Comparison of ENCODE assay signal across 10 mouse cellular contexts in genomic region chr5:150262717-150263103, GRCm38 (mm10).
DNase-seq lines count a peak whose midpoint lies in the region; ATAC-seq and TF ChIP-seq lines count a peak whose summit lies in the region.
"Had no signal": no experiment of that assay in that cellular context is flagged by ENCODE, and none has a peak within 500 bp of the region (broad histone marks: within the 10 kb centered on the region; RNA-seq: fewer than 3 reads in every experiment).

No protein-coding gene starts in this region.

- peaks cover 57% of the 10 kb centered on the region for H3K4me1 ChIP-seq in limb, embryonic 13.5 days
- H3K4me1 ChIP-seq in small intestine, adult 2 months (ENCODE audit: control insufficient read depth, insufficient read depth, insufficient read length, low read length): peaks cover 12% of the 10 kb centered on the region

- H3K4me3 ChIP-seq in layer of hippocampus, adult 2 months: peak overlapping the region; percentile 63
- H3K4me3 ChIP-seq in limb, embryonic 13.5 days: no peak overlapping the region
- H3K4me3 ChIP-seq in small intestine, adult 2 months (ENCODE audit: low read depth, low read length): no peak overlapping the region
- H3K4me3 ChIP-seq: myocyte had no signal

- no peaks in the 10 kb centered on the region for H3K36me3 ChIP-seq in limb, embryonic 13.5 days
- no peaks in the 10 kb centered on the region for H3K36me3 ChIP-seq in small intestine, adult 2 months (ENCODE audit: control insufficient read depth, insufficient read depth, low read length)

- H3K9ac ChIP-seq in limb, embryonic 13.5 days: no peak overlapping the region

- H3K9me3 ChIP-seq in limb, embryonic 13.5 days: no peaks in the 10 kb centered on the region

- TF ChIP-seq POLR2A in small intestine, adult 2 months (IDR thresholded peaks at IDR 0.05; ENCODE audit: low read depth, low read length): no peak

- ATAC-seq in limb, embryonic 13.5 days (ENCODE audit: low FRiP score, low read depth): no peak
- ATAC-seq: Patski had no signal

- no peaks in the 10 kb centered on the region for H3K27me3 ChIP-seq in limb, embryonic 13.5 days
- H3K27me3 ChIP-seq in small intestine, adult 2 months (ENCODE audit: control insufficient read depth, insufficient read depth, low read length): no peaks in the 10 kb centered on the region
- H3K27me3 ChIP-seq: Patski had no signal

- TF ChIP-seq CTCF in layer of hippocampus, adult 2 months (conservative IDR thresholded peaks at IDR 0.05): no peak
- TF ChIP-seq CTCF in small intestine, adult 2 months (IDR thresholded peaks at IDR 0.05; ENCODE audit: extremely low read depth, insufficient read length, insufficient replicate concordance, low read depth, low read length): no peak

- DNase-seq in layer of hippocampus, adult 2 months (ENCODE audit: low spot score in 2 of 2): no peak
- no peak for DNase-seq in layer of hippocampus, postnatal 10 days (ENCODE audit: low spot score in 2 of 2)
- DNase-seq in heart, adult 8-10 months (ENCODE audit: low spot score): peak; percentile 45
- DNase-seq in layer of hippocampus, adult 8-10 months (ENCODE audit: low spot score in 2 of 2): no peak
- DNase-seq in embryo, embryonic 10 days (ENCODE audit: low spot score): no peak
- DNase-seq in adrenal gland, postnatal 10 days: no peak

- 39% methylated on average over 5 of the region's 5 CpGs for WGBS in limb, embryonic 13.5 days
- 11% methylated on average over 5 of the region's 5 CpGs for WGBS in small intestine, adult 2 months

- H3K4me2 ChIP-seq in limb, embryonic 13.5 days (replicated peaks): peak overlapping the region; percentile 87

- H3K27ac ChIP-seq in layer of hippocampus, adult 2 months: peak overlapping the region; percentile 99
- H3K27ac ChIP-seq in limb, embryonic 13.5 days: no peak overlapping the region
- H3K27ac ChIP-seq in small intestine, adult 2 months (ENCODE audit: insufficient read depth, low read depth, low read length): peak overlapping the region; percentile 80
